Mouse (Mus musculus) myocyte (in vitro differentiated cells): Measurements from ENCODE around the gene Msrb1. TPM values are rescaled to one million over a fixed set of nuclear protein-coding genes. Genes with fewer than 3 reads are reported as not detected.

Experiments used
- H3K27me3 ChIP-seq: one replicate; pipeline ENCODE4 v1.6.1; 2011; ENCODE audit not compliant: control insufficient read depth, insufficient read depth, insufficient read length
- H3K36me3 ChIP-seq: one replicate; pipeline ENCODE4 v1.6.1; 2011; ENCODE audit not compliant: control insufficient read depth, insufficient read depth
- H3K4me2 ChIP-seq: one replicate; pipeline ENCODE4 v1.6.1; 2011; ENCODE audit warnings: low read depth, control low read depth
- H3K4me3 ChIP-seq: one replicate; pipeline ENCODE4 v1.5.1; 2011; ENCODE audit warnings: mild to moderate bottlenecking, control low read depth, moderate library complexity
- H3K79me2 ChIP-seq: one replicate; pipeline ENCODE4 v1.6.1; 2011; ENCODE audit not compliant: control insufficient read depth, insufficient read depth
- H3ac ChIP-seq: one replicate; pipeline ENCODE4 v1.6.1; 2011; ENCODE audit not compliant: control insufficient read depth, insufficient read length
- CEBPB ChIP-seq: IDR thresholded peaks from 2 replicates; pipeline ENCODE4 v1.6.1; 2011; ENCODE audit warnings: mild to moderate bottlenecking, moderate library complexity; ENCODE audit not compliant: poor library complexity, insufficient read depth, severe bottlenecking
- E2F4 ChIP-seq: IDR thresholded peaks from one replicate; pipeline ENCODE4 v1.6.1; 2011; ENCODE audit warnings: mild to moderate bottlenecking, control low read depth, moderate library complexity; ENCODE audit not compliant: insufficient read depth
- MAX ChIP-seq: IDR thresholded peaks from one replicate; pipeline ENCODE4 v1.6.1; 2011; ENCODE audit warnings: low read depth, mild to moderate bottlenecking, control low read depth
- MYOD1 ChIP-seq, 3 experiments: IDR thresholded peaks; one replicate each; pipeline ENCODE4 v1.6.1; 2011; ENCODE audit warnings: control low read depth in 2 of 3, low read depth in 2 of 3, mild to moderate bottlenecking in 2 of 3, moderate library complexity in 1 of 3; ENCODE audit not compliant: insufficient read length in 2 of 3, control insufficient read depth in 1 of 3
- MYOG ChIP-seq, 3 experiments: IDR thresholded peaks; one replicate each; pipeline ENCODE4 v1.6.1; 2011; ENCODE audit warnings: control low read depth in 2 of 3, low read depth in 2 of 3, mild to moderate bottlenecking in 2 of 3; ENCODE audit not compliant: insufficient read length in 2 of 3, control insufficient read depth in 1 of 3, insufficient read depth in 1 of 3
- POLR2A ChIP-seq: IDR thresholded peaks from one replicate; pipeline ENCODE4 v1.6.1; 2011; ENCODE audit warnings: low read depth, mild to moderate bottlenecking, control low read depth, moderate library complexity; ENCODE audit not compliant: insufficient read length
- POLR2AphosphoS2 ChIP-seq: IDR thresholded peaks from one replicate; pipeline ENCODE4 v1.6.1; 2011; ENCODE audit warnings: low read depth, control low read depth; ENCODE audit not compliant: insufficient read length
- REST ChIP-seq: IDR thresholded peaks from one replicate; pipeline ENCODE4 v1.6.1; 2011; ENCODE audit warnings: mild to moderate bottlenecking, control low read depth, moderate library complexity; ENCODE audit not compliant: insufficient read depth, insufficient read length
- SRF ChIP-seq: IDR thresholded peaks from one replicate; pipeline ENCODE4 v1.6.1; 2011; ENCODE audit warnings: low read depth; ENCODE audit not compliant: control insufficient read depth, insufficient read length
- TCF12 ChIP-seq: IDR thresholded peaks from one replicate; pipeline ENCODE4 v1.6.1; 2011; ENCODE audit warnings: mild to moderate bottlenecking, control low read depth; ENCODE audit not compliant: poor library complexity, insufficient read depth, severe bottlenecking
- TCF3 ChIP-seq: IDR thresholded peaks from one replicate; pipeline ENCODE4 v1.6.1; 2011; ENCODE audit warnings: low read depth, control low read depth; ENCODE audit not compliant: insufficient read length
- USF1 ChIP-seq: IDR thresholded peaks from one replicate; pipeline ENCODE4 v1.6.1; 2011; ENCODE audit warnings: low read depth, mild to moderate bottlenecking, control low read depth, moderate library complexity
- polyA plus RNA-seq: library from polyadenylated mRNA; unstranded; fragments of >200 nt; fragmentation: generic; extraction: Trizol; gene quantifications from one replicate; pipeline ENCODE4 v1.2.1, GENCODE M21; 2012; ENCODE audit warnings: missing spikeins

Msrb1 gene
- polyA plus RNA-seq, 1 experiment, result 73.9 TPM

- Histone ChIP-seq H3ac (no peak overlapping the region), H3K4me3 (no peak overlapping the region), H3K79me2 (no peaks in the 10 kb centered on the region), H3K27me3 (no peaks in the 10 kb centered on the region), H3K4me2 (no peak overlapping the region), H3K36me3 (no peaks in the 10 kb centered on the region)
- TF ChIP-seq TCF12 (no peak), MAX (no peak), SRF (no peak), CEBPB (no peak), MYOG (IDR thresholded peaks at IDR 0.05; ENCODE audit: control insufficient read depth in 1 of 3, insufficient read depth in 1 of 3, insufficient read length in 2 of 3, low read depth in 2 of 3) (no peak), TCF3 (no peak), MYOD1 (IDR thresholded peaks at IDR 0.05; ENCODE audit: control insufficient read depth in 1 of 3, insufficient read length in 2 of 3, low read depth in 2 of 3) (no peak)
These were observed 7.9 kb downstream of the Msrb1 start for GRCm38 (mm10) chr17:24744381-24744780.

- no peaks in the 10 kb centered on the region for H3K36me3 ChIP-seq
- H3K4me3 ChIP-seq, result no peak overlapping the region
- H3K4me2 ChIP-seq, result no peak overlapping the region
- H3K79me2 ChIP-seq, result no peaks in the 10 kb centered on the region
- H3ac ChIP-seq, result no peak overlapping the region
- H3K27me3 ChIP-seq, result no peaks in the 10 kb centered on the region
- TF ChIP-seq MYOD1 (IDR thresholded peaks at IDR 0.05; ENCODE audit: control insufficient read depth in 1 of 3, insufficient read length in 2 of 3, low read depth in 2 of 3) (peak in 1 of 3 experiments; percentile 40), MYOG (IDR thresholded peaks at IDR 0.05; ENCODE audit: control insufficient read depth in 1 of 3, insufficient read depth in 1 of 3, insufficient read length in 2 of 3, low read depth in 2 of 3) (no peak)
These were observed 9.4 kb downstream of the Msrb1 start for GRCm38 (mm10) chr17:24745526-24746497.

- peaks cover 7% of the 10 kb centered on the region for H3K27me3 ChIP-seq
- H3ac ChIP-seq, result no peak overlapping the region
- no peaks in the 10 kb centered on the region for H3K36me3 ChIP-seq
- TF ChIP-seq MYOD1 (IDR thresholded peaks at IDR 0.05; ENCODE audit: control insufficient read depth in 1 of 3, insufficient read length in 2 of 3, low read depth in 2 of 3), result no peak
- no peak for TF ChIP-seq POLR2A
- no peak for TF ChIP-seq POLR2AphosphoS2
- no peak for TF ChIP-seq MYOG (IDR thresholded peaks at IDR 0.05; ENCODE audit: control insufficient read depth in 1 of 3, insufficient read depth in 1 of 3, insufficient read length in 2 of 3, low read depth in 2 of 3)
- no peak for TF ChIP-seq REST
- TF ChIP-seq CEBPB, result no peak
- TF ChIP-seq USF1, result no peak
- no peak for TF ChIP-seq TCF3
- no peak for TF ChIP-seq TCF12
- no peak for TF ChIP-seq E2F4
- TF ChIP-seq SRF, result no peak
- TF ChIP-seq MAX, result no peak
- no peaks in the 10 kb centered on the region for H3K79me2 ChIP-seq
- no peak overlapping the region for H3K4me2 ChIP-seq
- no peak overlapping the region for H3K4me3 ChIP-seq
These were observed 10.5 kb downstream of the Msrb1 start for GRCm38 (mm10) chr17:24746986-24747385.

GRCm38 (mm10) chr17:24751528-24751927 lies 15.1 kb downstream of the Msrb1 start:
- no peaks in the 10 kb centered on the region for H3K36me3 ChIP-seq
- H3K4me2 ChIP-seq, result no peak overlapping the region
- no peak for TF ChIP-seq MYOD1 (IDR thresholded peaks at IDR 0.05; ENCODE audit: control insufficient read depth in 1 of 3, insufficient read length in 2 of 3, low read depth in 2 of 3)
- no peak for TF ChIP-seq MYOG (IDR thresholded peaks at IDR 0.05; ENCODE audit: control insufficient read depth in 1 of 3, insufficient read depth in 1 of 3, insufficient read length in 2 of 3, low read depth in 2 of 3)
- no peak for TF ChIP-seq REST
- no peak for TF ChIP-seq MAX
- no peak overlapping the region for H3K4me3 ChIP-seq
- H3K27me3 ChIP-seq, result peaks cover 36% of the 10 kb centered on the region
- no peaks in the 10 kb centered on the region for H3K79me2 ChIP-seq
- H3ac ChIP-seq, result no peak overlapping the region

GRCm38 (mm10) chr17:24752415-24753394 lies 16.3 kb downstream of the Msrb1 start, which contains the start of gene Hs3st6:
Gene Hs3st6 (plus strand): TSS chr17:24752988.
- H3K79me2 ChIP-seq, result no peaks in the 10 kb centered on the region
- peaks cover 41% of the 10 kb centered on the region for H3K27me3 ChIP-seq
- H3K36me3 ChIP-seq, result no peaks in the 10 kb centered on the region
- H3ac ChIP-seq, result no peak within 1 kb of the TSS
- H3K4me3 ChIP-seq, result no peak within 1 kb of the TSS
- no peak within 1 kb of the TSS for H3K4me2 ChIP-seq
- TF ChIP-seq MYOG (IDR thresholded peaks at IDR 0.05; ENCODE audit: control insufficient read depth in 1 of 3, insufficient read depth in 1 of 3, insufficient read length in 2 of 3, low read depth in 2 of 3) (peak in 1 of 3 experiments; percentile 4), REST (no peak)
